Mouse (Mus musculus) liver, embryonic 14.5 days (tissue): ENCODE measurements around the gene Tomm40.

Experiments
- CTCF ChIP-seq: IDR thresholded peaks from 2 replicates; pipeline ENCODE4 v1.5.1; 2016; ENCODE audit warnings: antibody characterized with exemption, low read depth, control low read depth
- EP300 ChIP-seq: IDR thresholded peaks from 2 replicates; pipeline ENCODE4 v1.6.1; 2016; ENCODE audit warnings: antibody characterized with exemption, low read depth

DNA sequence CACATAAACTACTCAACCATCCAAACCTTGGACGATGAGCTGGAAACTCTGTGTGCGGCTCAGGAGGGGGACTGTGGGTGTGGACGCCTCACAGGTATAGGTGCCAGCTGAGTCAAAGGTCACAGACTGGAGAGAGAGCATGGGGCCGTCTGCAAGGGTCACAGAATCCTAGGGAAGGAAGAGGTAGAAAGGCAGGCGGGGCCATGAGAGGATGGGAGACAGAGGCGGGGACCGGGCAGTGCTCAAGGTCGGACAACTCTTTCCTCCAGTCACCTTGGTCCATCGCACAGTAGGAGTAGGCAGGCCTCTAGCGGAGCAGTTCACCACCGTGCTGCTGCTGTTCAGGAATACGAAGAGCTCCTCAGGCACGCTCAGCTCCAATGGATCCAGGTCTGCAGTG, 44.8 kb upstream of the Tomm40 start:
- TF ChIP-seq EP300 (no peak), CTCF (no peak)
